Mouse (Mus musculus) spleen, adult 2 months (tissue): ENCODE results near the gene Robo1.

Source experiments
- CTCF ChIP-seq: fragments of 200-500 bp; IDR thresholded peaks from 2 replicates; pipeline ENCODE4 v1.5.1; 2011; ENCODE audit warnings: mild to moderate bottlenecking, inconsistent platforms; ENCODE audit not compliant: insufficient read depth, insufficient read length, insufficient replicate concordance; ENCODE audit errors: extremely low read depth
- POLR2A ChIP-seq: fragments of 200-500 bp; IDR thresholded peaks from 2 replicates; pipeline ENCODE4 v1.6.1; 2011; ENCODE audit warnings: low read depth, low read length, inconsistent platforms

DNA sequence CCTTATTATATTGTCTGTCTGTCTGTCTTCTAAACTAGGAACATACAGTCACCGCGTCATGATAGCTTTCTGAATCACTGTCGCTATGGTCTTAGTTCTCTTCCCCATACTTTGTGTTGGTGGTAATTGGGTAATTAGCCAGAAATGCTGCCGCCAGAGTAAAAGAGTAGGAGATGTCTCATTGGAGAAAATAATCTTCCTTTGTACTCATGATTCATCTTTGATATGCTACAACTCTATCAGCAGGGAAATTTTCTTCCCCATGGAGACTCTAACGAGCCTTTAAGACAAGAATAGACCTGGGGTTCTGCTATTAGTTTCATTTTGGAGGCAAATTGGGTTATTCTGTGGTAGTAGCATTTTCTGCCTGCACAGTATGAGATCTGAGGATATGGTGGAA lies 503.4 kb downstream of the Robo1 start:
- TF ChIP-seq CTCF (no peak), POLR2A (no peak)
